Mouse (Mus musculus) hindbrain, embryonic 12.5 days (tissue): ENCODE measurements around the gene Zfp36l2. TPM values are rescaled to one million over a fixed set of nuclear protein-coding genes. Genes with fewer than 3 reads are reported as not detected.
"Not testable (repeated sequence)": the region's sequence is repeated elsewhere in the genome, so short reads cannot be mapped to it uniquely, and the experiment has no call there.

Source experiments
- ATAC-seq: fragments of 200-750 bp; cut with Nextera tagmentation; 2 replicates; pipeline ENCODE4 v1.8.0; 2017; ENCODE audit warnings: moderate TSS enrichment; ENCODE audit not compliant: low FRiP score
- H3K27ac ChIP-seq: fragments of 300-500 bp; sonication (generic); 2 replicates; pipeline ENCODE4 v1.5.1; 2016; ENCODE audit warnings: mild to moderate bottlenecking
- H3K27me3 ChIP-seq: fragments of 300-500 bp; sonication (generic); 2 replicates; pipeline ENCODE4 v1.6.1; 2016; ENCODE audit warnings: mild to moderate bottlenecking
- H3K36me3 ChIP-seq: fragments of 300-500 bp; sonication (generic); 2 replicates; pipeline ENCODE4 v1.6.1; 2016; ENCODE audit warnings: mild to moderate bottlenecking
- H3K4me1 ChIP-seq: fragments of 300-500 bp; sonication (generic); 2 replicates; pipeline ENCODE4 v1.6.1; 2016
- H3K4me2 ChIP-seq: fragments of 300-500 bp; sonication (generic); replicated peaks from 2 replicates; pipeline ENCODE4 v1.6.1; 2016; ENCODE audit warnings: mild to moderate bottlenecking
- H3K4me3 ChIP-seq: fragments of 300-500 bp; sonication (generic); 2 replicates; pipeline ENCODE4 v1.5.1; 2016; ENCODE audit warnings: mild to moderate bottlenecking
- H3K9ac ChIP-seq: fragments of 300-500 bp; sonication (generic); 2 replicates; pipeline ENCODE4 v1.6.1; 2016; ENCODE audit warnings: mild to moderate bottlenecking, moderate library complexity
- H3K9me3 ChIP-seq: fragments of 300-500 bp; sonication (generic); replicated peaks from 2 replicates; pipeline ENCODE4 v1.6.1; 2016; ENCODE audit warnings: mild to moderate bottlenecking
- WGBS: fragments of 180-500 bp; shearing (Covaris S2); methylation state at CpG from one replicate; pipeline ENCODE4 v1.1.7; 2016; 5-methylcytosine and 5-hydroxymethylcytosine counted together
- polyA plus RNA-seq: library from polyadenylated mRNA; unstranded; fragments of >200 nt; fragmentation: Nextera tagmentation; extraction: Ambion mirVana; gene quantifications from 2 replicates; pipeline ENCODE4 v1.2.1, GENCODE M21; 2016

Gene Zfp36l2
- polyA plus RNA-seq: 16.1 TPM in 2 replicates

DNA sequence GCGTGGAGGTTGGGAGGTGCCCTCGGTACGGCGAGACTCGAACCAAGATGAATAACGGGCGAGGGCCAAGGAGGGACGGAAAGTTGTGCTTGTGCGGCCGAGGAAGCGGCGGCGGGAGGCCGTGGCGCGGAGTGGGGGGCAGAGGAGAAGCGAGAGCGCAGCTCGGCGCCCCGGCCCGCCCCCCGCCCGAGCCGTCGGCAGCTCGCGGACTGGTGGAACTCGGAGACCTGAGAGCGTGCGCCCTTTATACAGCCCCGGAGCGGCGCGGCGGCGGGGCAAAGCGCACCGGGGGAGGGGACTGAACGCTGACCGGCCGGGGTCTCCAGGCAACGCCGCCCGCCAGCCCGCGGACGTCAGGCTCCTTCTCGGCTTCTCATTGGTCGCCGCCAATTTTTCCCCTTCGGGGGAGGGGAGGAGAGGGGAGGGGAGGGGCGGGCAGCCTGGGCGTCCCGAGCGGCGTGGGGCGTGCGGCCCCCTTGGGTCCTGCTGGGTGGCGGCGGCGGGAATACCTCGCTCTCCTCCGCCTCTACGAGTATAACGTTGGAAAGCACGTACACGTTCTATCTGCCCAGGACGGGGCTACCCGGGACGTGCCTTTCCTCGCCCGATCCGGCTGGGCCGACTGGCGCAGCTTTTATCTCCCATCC is at the start of gene Zfp36l2:
Zfp36l2 (minus strand) TSS at position 221 of the 647 bp plus-strand sequence.
- Histone ChIP-seq H3K36me3 (peaks cover 15% of the 10 kb centered on the region; the same call in 1 of the 2 replicates), H3K4me3 (peak within 1 kb of the TSS; percentile 68), H3K9me3 (no peaks in the 10 kb centered on the region), H3K27me3 (peaks cover 6% of the 10 kb centered on the region; the same call in 1 of the 2 replicates), H3K9ac (peak within 1 kb of the TSS; percentile 89), H3K27ac (peak within 1 kb of the TSS; percentile 90), H3K4me2 (peak within 1 kb of the TSS; percentile 82), H3K4me1 (peaks cover 20% of the 10 kb centered on the region)
- under 1% methylated on average over 71 of the region's 76 CpGs for WGBS
- peak; percentile 89 for ATAC-seq

DNA sequence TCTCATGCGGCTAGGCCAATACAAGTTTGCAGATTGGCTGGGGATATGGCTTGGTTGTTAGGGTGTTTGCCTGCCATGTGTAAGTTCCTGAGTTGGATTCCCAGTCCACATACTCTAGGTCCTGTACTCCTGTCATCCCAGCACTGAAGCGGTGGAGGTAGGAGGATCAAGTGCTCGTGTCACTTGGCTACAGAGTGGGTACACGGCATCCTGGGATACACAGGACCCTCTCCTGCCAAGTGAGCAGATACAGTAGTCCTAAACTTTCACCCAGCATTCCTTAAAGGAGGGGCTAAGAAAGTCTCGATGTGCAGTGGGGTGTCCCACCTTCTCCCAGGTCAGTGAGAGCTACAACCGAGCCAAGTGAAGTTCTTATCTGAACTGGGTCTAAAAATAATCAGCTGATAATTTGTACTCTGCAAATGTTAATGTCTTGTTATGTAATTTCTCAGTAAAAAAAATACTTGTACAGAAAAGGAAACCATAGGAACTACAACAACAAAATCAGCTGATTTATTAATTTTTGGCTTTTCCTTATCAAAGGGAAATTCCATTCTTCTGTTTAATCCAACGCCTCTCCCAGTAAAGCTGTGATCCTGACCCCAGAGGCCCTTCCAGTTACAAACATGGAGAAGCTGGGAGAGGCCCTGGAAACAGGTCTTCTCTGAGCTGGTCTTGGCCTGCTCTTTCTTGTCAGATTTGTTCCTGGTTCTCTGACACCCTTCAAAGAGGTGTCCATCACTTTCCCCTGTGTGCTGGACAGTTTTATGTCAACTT is 49.2 kb upstream of the Zfp36l2 start:
- Histone ChIP-seq H3K4me3 (no peak overlapping the region), H3K27me3 (no peaks in the 10 kb centered on the region), H3K27ac (no peak overlapping the region), H3K36me3 (no peaks in the 10 kb centered on the region), H3K4me1 (no peaks in the 10 kb centered on the region), H3K9me3 (no peaks in the 10 kb centered on the region), H3K4me2 (no peak overlapping the region), H3K9ac (no peak overlapping the region)
- 92% methylated on average over 7 of the region's 7 CpGs for WGBS
- no peak for ATAC-seq

DNA sequence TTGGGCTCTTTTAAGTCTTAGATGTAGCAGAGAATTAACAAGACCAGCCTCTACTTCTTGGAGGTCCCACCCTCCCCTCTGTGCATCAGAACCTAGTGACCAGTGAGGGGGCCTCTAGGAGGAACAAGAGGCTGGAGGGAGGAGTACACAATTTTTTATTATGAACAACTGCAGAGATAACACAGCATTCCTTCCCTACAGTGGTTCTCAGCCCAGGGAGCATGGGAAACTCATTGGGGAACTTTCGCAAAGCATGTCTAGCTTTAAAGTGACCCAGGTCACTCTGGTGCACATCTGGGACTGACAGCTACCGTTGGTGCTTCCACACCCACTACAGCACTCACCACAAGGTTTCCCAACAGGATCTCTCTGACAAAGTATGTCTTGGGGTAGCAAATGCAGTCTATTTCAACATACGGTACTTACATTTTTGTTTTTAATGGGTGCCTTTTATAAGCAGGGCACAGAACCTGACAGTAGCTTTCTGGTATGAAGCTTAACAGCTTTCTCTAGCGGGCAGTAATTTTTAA is 47.7 kb upstream of the Zfp36l2 start:
- Histone ChIP-seq H3K27me3 (no peaks in the 10 kb centered on the region), H3K9me3 (no peaks in the 10 kb centered on the region), H3K4me1 (no peaks in the 10 kb centered on the region), H3K4me2 (no peak overlapping the region), H3K9ac (no peak overlapping the region), H3K36me3 (0 out of 2 replicates have a peak, but pooled peaks cover 3% of the 10 kb centered on the region), H3K27ac (no peak overlapping the region), H3K4me3 (no peak overlapping the region)
- no peak for ATAC-seq
- WGBS: 86% methylated on average over 4 of the region's 4 CpGs

DNA sequence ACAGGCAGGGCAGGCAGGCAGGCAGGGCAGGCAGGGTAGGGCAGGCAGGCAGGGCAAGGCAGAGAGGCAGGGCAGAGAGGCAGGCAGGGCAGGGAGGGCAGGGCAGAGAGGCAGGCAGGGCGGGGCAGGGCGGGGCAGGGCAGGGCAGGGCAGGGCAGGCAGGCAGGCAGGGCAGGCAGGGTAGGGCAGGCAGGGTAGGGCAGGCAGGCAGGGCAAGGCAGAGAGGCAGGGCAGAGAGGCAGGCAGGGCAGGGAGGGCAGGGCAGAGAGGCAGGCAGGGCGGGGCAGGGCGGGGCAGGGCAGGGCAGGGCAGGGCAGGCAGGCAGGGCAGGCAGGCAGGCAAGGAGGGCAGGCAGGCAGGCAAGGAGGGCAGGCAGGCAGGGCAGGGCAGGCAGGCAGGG is 47.0 kb upstream of the Zfp36l2 start:
- not testable (repeated sequence) for H3K4me1 ChIP-seq, H3K4me3 ChIP-seq, H3K27ac ChIP-seq, ATAC-seq, H3K9me3 ChIP-seq, H3K9ac ChIP-seq, H3K4me2 ChIP-seq, H3K36me3 ChIP-seq, H3K27me3 ChIP-seq
- WGBS: no CpG with 5 or more reads among the region's 4 CpGs

DNA sequence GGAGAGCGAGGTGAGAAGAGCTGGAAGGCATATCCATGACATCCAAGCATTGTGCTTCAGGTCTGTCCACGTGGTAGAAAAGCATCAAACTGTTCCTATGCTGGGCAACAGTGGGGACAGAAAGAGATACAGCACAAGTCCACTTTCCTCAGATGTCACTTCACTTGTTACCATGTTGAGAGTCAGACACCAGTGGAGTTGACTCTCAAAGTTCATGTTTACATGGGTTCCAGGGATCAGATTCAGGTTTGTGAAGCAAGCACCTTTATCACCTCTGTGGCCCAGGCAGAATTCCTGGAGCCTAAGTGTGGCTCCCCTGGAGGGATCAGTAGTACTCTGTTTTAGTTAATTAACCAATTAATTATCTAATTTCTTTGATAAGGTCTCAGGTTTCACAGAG is 46.0 kb upstream of the Zfp36l2 start:
- Histone ChIP-seq H3K27ac (no peak overlapping the region), H3K4me3 (no peak overlapping the region), H3K36me3 (0 out of 2 replicates have a peak, but pooled peaks cover 8% of the 10 kb centered on the region), H3K9me3 (no peaks in the 10 kb centered on the region), H3K27me3 (no peaks in the 10 kb centered on the region), H3K9ac (no peak overlapping the region), H3K4me1 (no peaks in the 10 kb centered on the region), H3K4me2 (no peak overlapping the region)
- no peak for ATAC-seq
- 93% methylated on average over 2 of the region's 2 CpGs for whole genome bisulfite sequencing

DNA sequence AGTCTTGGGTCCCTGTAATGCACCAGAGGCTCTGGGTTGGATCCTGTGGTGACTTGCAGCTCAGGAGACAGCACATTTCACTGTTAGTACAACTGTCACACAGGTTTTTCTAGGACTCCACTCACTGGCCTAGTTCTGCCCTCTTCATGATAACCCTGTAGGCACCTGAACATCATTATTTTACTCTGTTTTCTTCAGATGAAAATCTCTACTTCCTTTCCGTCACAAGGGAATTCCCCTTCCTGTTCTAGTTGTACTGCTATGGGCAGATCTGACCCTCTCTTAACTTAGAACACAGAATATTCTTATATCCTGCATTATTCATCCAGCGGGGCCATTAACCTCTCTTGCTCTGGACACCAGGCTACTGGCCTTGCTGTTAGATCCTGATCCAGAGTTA is 43.6 kb upstream of the Zfp36l2 start:
- Histone ChIP-seq H3K9me3 (no peaks in the 10 kb centered on the region), H3K27me3 (no peaks in the 10 kb centered on the region), H3K36me3 (peaks cover 21% of the 10 kb centered on the region; the same call in 1 of the 2 replicates), H3K9ac (no peak overlapping the region), H3K27ac (no peak overlapping the region), H3K4me2 (no peak overlapping the region), H3K4me3 (no peak overlapping the region), H3K4me1 (no peaks in the 10 kb centered on the region)
- no peak for ATAC-seq
- WGBS: 82% methylated on average over 2 of the region's 2 CpGs

DNA sequence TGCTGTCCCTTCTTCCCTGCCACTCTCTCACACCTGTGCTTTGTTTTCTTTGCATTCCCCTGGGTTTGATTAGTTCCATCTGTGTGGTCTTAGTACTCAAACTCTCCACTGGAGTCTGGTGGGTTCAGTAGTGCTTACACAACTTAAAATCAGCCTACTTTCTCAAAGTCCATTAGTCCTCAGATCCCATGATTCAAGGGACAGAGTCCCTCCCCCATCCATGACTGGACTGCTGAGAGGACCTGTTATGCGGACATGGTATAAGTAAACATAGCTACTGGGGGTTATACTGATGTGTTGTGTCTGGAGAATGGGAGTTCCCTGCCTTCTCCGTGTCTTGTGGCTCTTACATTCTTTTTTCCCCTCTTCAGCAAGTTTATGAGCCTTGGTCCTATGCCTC is 40.5 kb upstream of the Zfp36l2 start:
- no peak for ATAC-seq
- H3K27me3 ChIP-seq: no peaks in the 10 kb centered on the region
- no peak overlapping the region for H3K4me3 ChIP-seq
- 78% methylated on average over 2 of the region's 2 CpGs for WGBS
- H3K27ac ChIP-seq: no peak overlapping the region
- no peaks in the 10 kb centered on the region for H3K4me1 ChIP-seq
- H3K4me2 ChIP-seq: no peak overlapping the region
- H3K9me3 ChIP-seq: no peaks in the 10 kb centered on the region
- H3K9ac ChIP-seq: no peak overlapping the region
- H3K36me3 ChIP-seq: peaks cover 37% of the 10 kb centered on the region

DNA sequence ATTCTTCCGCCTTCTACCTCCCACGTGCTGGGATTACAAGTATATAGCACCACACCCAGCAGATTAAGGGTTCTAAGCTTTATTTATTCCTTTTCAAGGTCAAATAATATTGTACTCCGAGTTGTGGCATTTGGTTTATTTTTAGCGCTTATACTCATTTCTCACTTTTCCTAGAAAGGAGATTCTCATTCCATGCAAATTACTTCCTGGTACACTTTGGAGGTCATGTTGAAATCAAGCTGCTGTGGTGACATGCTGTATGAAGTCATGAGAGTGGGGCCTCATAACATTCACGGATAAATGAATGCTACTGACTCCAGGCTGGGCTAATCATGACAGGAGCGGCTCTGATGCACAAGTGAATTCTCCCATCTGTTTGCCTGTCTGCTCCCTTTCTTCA is 38.9 kb upstream of the Zfp36l2 start:
- peaks cover 43% of the 10 kb centered on the region for H3K36me3 ChIP-seq
- H3K9me3 ChIP-seq: no peaks in the 10 kb centered on the region
- H3K4me3 ChIP-seq: no peak overlapping the region
- no peaks in the 10 kb centered on the region for H3K4me1 ChIP-seq
- H3K27me3 ChIP-seq: no peaks in the 10 kb centered on the region
- H3K27ac ChIP-seq: no peak overlapping the region
- H3K9ac ChIP-seq: no peak overlapping the region
- H3K4me2 ChIP-seq: no peak overlapping the region
- no peak for ATAC-seq
- 87% methylated on average over 6 of the region's 6 CpGs for WGBS

DNA sequence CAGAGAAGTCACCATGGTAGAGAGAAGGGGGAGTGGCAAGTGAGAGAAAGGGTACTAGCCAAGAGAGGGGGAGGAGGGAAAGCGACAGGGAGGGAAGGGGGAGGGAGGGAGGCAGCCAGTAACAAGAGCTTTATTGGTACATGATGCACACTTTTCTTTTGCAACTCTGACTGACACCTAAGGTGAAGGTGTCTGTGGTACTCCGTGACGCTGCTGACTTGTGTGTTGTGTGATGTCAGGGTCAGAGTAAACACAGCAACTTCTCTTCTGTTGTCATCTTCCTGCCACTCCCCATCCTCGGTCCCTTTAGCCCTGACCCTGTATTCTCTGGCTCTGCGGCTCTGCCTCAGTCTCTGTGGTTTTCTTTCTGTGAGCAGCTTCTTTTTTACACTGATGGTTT is 38.5 kb upstream of the Zfp36l2 start:
- Histone ChIP-seq H3K9me3 (no peaks in the 10 kb centered on the region), H3K4me1 (no peaks in the 10 kb centered on the region), H3K36me3 (peaks cover 48% of the 10 kb centered on the region), H3K27me3 (no peaks in the 10 kb centered on the region), H3K4me3 (no peak overlapping the region), H3K27ac (no peak overlapping the region), H3K4me2 (no peak overlapping the region), H3K9ac (no peak overlapping the region)
- no peak for ATAC-seq
- WGBS: 68% methylated on average over 5 of the region's 5 CpGs

DNA sequence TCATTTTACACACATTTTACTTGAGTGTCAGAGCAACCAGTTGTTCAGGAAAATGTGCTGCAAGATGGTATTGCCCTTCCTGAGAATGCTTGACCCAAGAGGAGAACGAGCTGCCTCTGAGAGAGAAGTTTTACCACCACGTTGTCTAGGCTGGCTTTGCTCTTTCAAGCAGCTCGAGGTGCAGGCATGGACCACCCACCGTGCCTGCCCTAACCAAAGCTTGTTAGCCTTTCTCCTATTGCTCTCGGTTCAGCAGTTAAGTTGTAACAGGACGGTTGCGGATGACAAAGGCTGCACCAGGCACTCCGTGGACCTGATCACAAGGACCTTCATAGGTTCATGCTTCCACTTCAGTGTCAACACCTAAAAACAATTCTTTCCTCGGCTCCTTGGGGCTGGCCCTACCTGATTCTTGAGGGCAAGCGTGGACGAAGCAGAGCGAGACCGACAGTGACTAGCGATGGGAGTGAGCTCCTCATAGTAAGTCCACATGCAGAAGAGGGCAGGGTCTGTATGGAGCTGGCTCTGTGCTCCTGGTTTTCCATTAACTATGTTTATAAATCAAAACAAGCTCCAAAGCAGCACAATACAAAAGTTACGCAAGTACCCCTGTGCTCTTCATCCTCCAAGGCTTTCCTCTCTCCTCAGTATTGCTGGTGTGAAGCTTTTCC is 36.6 kb upstream of the Zfp36l2 start:
- 69% methylated on average over 15 of the region's 15 CpGs for WGBS
- H3K9ac ChIP-seq: no peak overlapping the region
- H3K36me3 ChIP-seq: peaks cover 58% of the 10 kb centered on the region

DNA sequence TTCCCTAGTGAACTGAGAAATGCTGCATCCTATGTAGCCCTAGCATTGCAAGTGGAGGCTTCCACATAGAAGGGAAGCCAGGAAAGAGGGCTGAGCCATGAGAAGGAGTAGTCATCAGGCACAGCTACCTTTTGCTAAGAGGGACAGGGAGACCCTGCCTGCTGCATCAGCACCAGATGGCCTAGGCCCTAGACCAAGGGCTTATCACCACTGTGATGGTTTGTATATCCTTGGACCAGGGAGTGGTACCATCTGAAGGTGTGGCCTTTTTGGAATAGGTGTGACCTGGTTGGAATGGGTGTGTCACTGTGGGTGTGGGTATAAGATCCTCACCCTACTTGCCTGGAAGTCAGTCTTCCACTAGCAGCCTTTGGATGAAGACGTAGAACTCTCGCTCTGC is 31.1 kb upstream of the Zfp36l2 start:
- not testable (repeated sequence) for ATAC-seq, H3K9ac ChIP-seq, H3K4me3 ChIP-seq, H3K4me1 ChIP-seq, H3K27ac ChIP-seq, H3K9me3 ChIP-seq, H3K4me2 ChIP-seq, H3K27me3 ChIP-seq
- H3K36me3 ChIP-seq: peaks cover 46% of the 10 kb centered on the region; the same call in 1 of the 2 replicates
- 100% methylated on average over 2 of the region's 2 CpGs for WGBS

More for the DNA sequence above, 36.6 kb upstream of the Zfp36l2 start:
- Histone ChIP-seq H3K27me3 (no peaks in the 10 kb centered on the region), H3K4me3 (no peak overlapping the region), H3K4me2 (no peak overlapping the region), H3K9me3 (no peaks in the 10 kb centered on the region), H3K27ac (no peak overlapping the region), H3K4me1 (no peaks in the 10 kb centered on the region)
- ATAC-seq: no peak

DNA sequence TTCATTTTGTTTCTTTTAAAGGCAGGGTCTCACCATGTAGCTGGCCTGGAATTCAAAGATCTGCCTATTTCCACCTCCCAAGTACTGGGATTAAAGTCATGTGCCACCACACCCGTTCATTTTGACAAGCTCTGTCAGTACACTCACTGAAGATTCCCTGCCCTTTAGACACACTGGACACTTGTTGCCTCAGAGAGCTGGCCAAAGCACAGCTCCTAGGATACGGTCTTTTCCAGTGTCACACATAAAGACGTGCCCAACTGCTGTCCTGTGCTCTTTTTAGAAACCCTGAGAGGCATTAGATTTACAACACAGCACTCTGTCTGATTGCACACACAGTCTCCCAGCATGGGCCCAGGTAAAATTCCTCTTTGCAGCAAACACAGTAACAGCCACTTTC is 29.9 kb upstream of the Zfp36l2 start:
- no peaks in the 10 kb centered on the region for H3K4me1 ChIP-seq
- no peaks in the 10 kb centered on the region for H3K9me3 ChIP-seq
- no peaks in the 10 kb centered on the region for H3K27me3 ChIP-seq
- no peak for ATAC-seq
- H3K4me2 ChIP-seq: no peak overlapping the region
- H3K9ac ChIP-seq: no peak overlapping the region
- H3K4me3 ChIP-seq: no peak overlapping the region
- 79% methylated on average over 3 of the region's 3 CpGs for WGBS
- H3K36me3 ChIP-seq: peaks cover 46% of the 10 kb centered on the region; the same call in 1 of the 2 replicates
- no peak overlapping the region for H3K27ac ChIP-seq
